Mouse (Mus musculus): ENCODE data around the gene Kif2a. TPM values are rescaled to one million over a fixed set of nuclear protein-coding genes. Genes with fewer than 3 reads are reported as not detected.
"Not testable (repeated sequence)": the region's sequence is repeated elsewhere in the genome, so short reads cannot be mapped to it uniquely, and the experiment has no call there.

Gene Kif2a
- total RNA-seq, 2 experiments from 2014 or later: 31.0 to 32.4 TPM

- DNase-seq: peak; percentile 73 to 88
Observed at GRCm38 (mm10) chr13:107022266-107023171, 593 bp upstream of the Kif2a start.

- no peak for DNase-seq
Observed at GRCm38 (mm10) chr13:107019443-107019842, 2.5 kb downstream of the Kif2a start.

GRCm38 (mm10) chr13:107013926-107014325 is 8.0 kb downstream of the Kif2a start:
- DNase-seq: no peak

GRCm38 (mm10) chr13:107011618-107012017 is 10.3 kb downstream of the Kif2a start:
- DNase-seq: no peak

GRCm38 (mm10) chr13:107008174-107008573 is 13.8 kb downstream of the Kif2a start:
- DNase-seq: no peak

- no peak for DNase-seq
Observed at GRCm38 (mm10) chr13:107003211-107003610, 18.7 kb downstream of the Kif2a start.

GRCm38 (mm10) chr13:106998671-106999070 is 23.3 kb downstream of the Kif2a start:
- peak; percentile 24 to 37 for DNase-seq

- DNase-seq: no peak
Observed at GRCm38 (mm10) chr13:106998026-106998425, 23.9 kb downstream of the Kif2a start.

GRCm38 (mm10) chr13:106997557-106997956 is 24.4 kb downstream of the Kif2a start:
- DNase-seq: not testable (repeated sequence)

GRCm38 (mm10) chr13:106996891-106997290 is 25.0 kb downstream of the Kif2a start:
- DNase-seq: peak in 1 of 2 experiments; percentile 9

GRCm38 (mm10) chr13:106961496-106961895 is 60.4 kb downstream of the Kif2a start:
- DNase-seq: no peak

GRCm38 (mm10) chr13:106960557-106960956 is 61.4 kb downstream of the Kif2a start:
- DNase-seq: no peak

GRCm38 (mm10) chr13:106958286-106958685 is 63.6 kb downstream of the Kif2a start:
- no peak for DNase-seq

- DNase-seq: no peak
Observed at GRCm38 (mm10) chr13:106957554-106957953, 64.4 kb downstream of the Kif2a start.

- DNase-seq: no peak
Observed at GRCm38 (mm10) chr13:106954880-106955279, 67.0 kb downstream of the Kif2a start.

- no peak for DNase-seq
Observed at GRCm38 (mm10) chr13:106947583-106947982, 74.3 kb downstream of the Kif2a start.

- DNase-seq: peak; percentile 94 to 98
Observed at GRCm38 (mm10) chr13:106946594-106947540, 75.1 kb downstream of the Kif2a start, which contains the start of gene Dimt1. Dimt1 (plus strand) TSS chr13:106947127.

GRCm38 (mm10) chr13:106945518-106945917 is 76.4 kb downstream of the Kif2a start:
- no peak for DNase-seq

- DNase-seq: no peak
Observed at GRCm38 (mm10) chr13:106942721-106943120, 79.2 kb downstream of the Kif2a start.

- DNase-seq: no peak
Observed at GRCm38 (mm10) chr13:106941211-106941976, 80.5 kb downstream of the Kif2a start.

GRCm38 (mm10) chr13:106937138-106937472 is 84.8 kb downstream of the Kif2a start:
- no peak for DNase-seq
